Mouse (Mus musculus) mouse embryonic stem cell (cell line): ENCODE measurements at regions not wholly inside any gene's neighbourhood (a gene's known extent, or its start where the extent isn't known, plus 50 kb on each side); places are given as distances from the start of the nearest gene placed in this dataset.

ENCODE experiments used
- in situ Hi-C, 2 experiments: fragments of 300-500 bp; cut with MboI; formaldehyde crosslinking; loops; 1 replicate in 1 of 2; 3 replicates in 1 of 2; pipeline ENCODE4 v1.14.3; 2019 to 2020; ENCODE audit warnings: low sequenced_read_pairs in 2 of 2, low pct_unique_long_range_greater_than_20kb in 1 of 2, mixed read lengths in 1 of 2; ENCODE audit not compliant: unreplicated experiment in 1 of 2

GRCm38 (mm10) chr4:11869721-11870120 is 111.3 kb downstream of the Gm10604 start:
- in situ Hi-C loops, result no loop called here

- in situ Hi-C loops, result no loop called here
Measured at GRCm38 (mm10) chr4:11868565-11868964, 112.5 kb downstream of the Gm10604 start.
